Mouse (Mus musculus) embryo, embryonic 11 days (tissue): ENCODE measurements around the gene Steap3.

Experiments used
- DNase-seq: peaks from one replicate; pipeline ENCODE4 v3.0.0-alpha.2; 2015

Gene Steap3

DNA sequence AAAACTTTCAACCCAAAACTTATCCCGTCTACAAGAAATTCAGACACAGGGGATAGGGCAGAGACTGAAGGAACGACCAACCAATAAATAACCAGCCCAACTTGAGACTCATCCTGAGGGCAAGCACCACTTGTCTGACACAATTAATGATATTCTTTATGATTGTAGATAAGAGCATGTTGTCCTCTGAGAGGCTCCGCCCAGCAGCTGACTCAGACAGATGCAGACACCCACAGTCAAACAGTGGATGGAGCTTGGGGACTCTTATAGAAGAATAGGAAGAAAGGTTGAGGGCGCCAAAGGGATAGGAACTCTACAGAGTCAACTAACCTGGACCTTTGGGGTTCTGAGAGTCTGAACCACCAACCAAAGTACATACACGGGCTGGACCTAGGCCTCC lies 22.7 kb downstream of the Steap3 start:
- no peak for DNase-seq

DNA sequence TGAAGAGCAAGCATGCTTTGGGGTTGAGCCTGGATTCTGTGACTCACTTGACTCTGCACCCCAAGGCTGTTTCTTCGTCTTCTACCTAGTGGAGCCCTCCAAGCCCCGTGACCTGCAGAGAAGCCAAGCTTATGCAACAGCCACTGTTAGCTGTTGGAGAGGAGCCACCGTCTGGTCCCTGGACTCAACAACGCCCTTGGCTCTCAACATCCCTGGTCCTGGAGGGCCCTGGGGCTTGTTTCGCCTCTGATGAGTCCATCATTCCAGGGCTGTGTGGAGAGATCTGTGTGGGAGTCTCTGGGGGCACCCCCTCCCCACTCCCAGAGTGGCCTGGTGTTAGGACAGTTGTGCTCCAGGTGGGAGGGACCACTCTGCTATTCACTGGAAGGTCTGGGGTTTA lies 24.3 kb downstream of the Steap3 start:
- no peak for DNase-seq

DNA sequence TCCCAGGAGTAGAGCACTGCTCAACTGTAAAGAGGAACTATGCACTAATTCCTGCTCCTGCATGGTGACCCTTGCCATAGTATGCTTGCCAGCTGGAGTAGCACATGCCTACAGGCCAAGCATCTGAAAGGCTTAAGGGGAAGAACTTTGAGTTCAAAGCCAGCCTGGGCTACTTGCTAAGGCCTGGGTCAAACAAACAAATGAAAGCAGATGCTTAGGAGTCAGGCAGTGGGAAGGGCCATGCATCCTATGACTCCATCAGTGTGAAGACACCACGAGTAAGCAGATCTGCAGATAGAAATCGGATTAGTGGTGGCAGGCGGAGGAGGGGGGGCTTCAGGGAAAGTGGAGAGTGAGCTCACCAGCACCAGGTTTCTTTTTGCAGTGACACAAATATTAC lies 25.2 kb downstream of the Steap3 start:
- no peak for DNase-seq

DNA sequence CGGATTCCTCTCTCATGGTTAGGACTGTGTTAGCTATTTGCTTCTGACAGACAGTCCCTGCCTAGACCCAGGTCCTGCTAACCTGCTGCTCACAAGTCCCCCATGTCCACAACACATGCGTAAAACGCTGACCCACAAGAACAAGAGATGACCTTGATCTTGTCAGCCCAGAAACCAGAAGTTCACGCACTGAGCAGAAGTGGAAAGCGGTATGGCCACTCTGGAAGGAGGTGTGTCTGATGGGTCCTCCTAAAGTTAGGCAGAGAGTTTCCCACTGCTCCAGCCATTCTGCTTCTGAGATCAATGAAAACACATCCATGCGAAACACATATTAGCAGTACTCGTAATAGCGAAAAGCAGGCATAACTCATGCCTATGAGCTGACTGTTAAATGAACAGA lies 25.6 kb downstream of the Steap3 start:
- DNase-seq = no peak

DNA sequence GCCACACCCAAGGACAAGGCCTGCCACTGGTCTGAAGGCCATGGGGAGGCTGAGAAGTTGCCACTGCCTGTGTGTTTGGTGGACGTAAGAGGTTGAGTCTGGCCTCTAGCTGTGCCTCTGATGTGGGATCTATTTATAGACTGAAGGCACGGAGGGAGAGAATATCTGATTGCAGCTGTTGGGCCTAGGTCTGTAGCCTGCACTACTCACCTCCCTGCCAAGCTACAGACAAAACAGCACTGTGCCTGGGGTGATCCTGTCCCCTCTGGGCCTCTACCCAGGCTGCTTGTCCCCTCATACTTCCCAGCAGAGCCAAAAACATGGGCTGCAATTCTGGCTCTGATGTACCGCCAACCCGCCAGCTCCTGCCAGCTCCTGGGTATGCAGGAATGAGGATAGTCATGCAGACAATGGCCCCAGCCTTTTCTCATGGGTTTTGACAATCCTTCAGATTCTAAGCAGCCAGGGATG lies 26.8 kb downstream of the Steap3 start:
- DNase-seq = no peak

DNA sequence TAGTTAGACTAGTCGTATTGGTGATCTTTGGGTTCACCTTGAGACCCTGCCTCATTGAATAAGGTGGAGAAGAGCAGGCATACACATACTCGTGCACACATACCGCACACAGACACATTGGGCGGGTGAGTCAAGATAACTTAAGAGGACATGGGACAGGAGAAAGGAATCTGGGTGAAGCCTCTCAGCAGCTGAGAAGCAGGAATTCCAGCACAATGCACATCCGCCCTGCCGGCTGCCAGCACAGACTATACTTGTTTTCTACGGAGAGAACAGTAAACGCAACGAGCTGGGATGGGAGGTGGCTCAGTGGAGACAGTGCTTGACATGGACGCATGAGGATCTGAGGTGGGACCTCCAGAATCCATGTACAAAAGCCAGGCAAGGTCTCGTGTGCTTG lies 27.9 kb downstream of the Steap3 start:
- DNase-seq = no peak

DNA sequence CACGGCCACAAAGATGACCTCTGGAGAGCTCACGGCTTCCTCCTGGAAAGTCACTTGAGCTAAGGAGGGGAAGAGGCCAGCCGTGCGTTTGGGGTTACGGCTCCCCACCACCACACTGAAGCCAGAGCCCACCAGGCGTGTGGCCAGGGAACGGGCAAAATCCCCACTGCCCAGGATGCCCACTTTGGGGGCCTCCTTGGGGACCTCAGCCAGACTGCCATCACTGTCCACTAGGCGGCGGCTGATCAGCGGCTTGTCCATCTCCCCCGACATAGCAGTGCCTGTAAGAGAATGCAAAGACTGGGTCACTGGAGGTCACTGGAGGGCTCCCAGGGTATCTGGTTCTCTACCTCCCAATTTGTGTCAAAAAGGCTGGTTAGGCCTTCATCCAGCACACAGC lies 28.5 kb downstream of the Steap3 start:
- no peak for DNase-seq

DNA sequence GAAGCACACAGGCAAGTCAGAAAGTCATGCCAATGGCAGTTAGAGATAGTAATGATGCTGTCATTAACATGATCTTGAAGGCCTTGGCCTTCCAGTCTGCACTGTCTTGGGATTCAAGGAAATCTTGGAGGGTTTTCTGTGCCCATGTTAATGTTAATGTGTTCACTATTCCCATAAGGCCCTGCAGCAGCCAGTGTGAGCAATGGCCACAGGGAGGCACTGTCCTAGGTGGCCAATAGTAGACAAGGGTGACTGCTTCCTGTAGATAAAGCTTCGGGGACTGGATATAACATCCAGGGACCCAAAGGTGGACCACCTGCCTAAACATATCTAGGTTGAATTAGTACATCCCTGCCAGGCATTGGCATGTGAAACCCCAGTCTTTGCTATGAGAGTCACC lies 35.4 kb downstream of the Steap3 start:
- DNase-seq = no peak

DNA sequence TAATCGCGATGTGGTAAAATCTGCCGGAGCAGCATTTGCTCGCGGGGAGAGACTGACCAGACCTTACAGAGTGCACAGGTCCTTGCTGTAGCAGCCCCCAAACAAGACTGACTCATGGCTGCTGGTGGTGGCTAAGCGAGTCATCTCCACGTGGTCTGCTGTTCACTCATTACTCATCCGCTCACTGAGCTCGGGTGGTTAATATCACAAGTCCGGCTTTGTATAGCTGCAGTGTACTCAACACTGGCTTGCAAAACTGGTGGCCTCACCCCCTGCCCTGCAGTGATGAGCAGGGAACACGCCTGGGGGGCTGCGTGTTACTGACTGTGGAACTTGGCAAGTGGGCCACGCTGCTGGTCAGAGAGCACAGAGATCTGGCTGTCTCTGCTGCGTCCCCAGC lies 36.1 kb downstream of the Steap3 start:
- DNase-seq = no peak

DNA sequence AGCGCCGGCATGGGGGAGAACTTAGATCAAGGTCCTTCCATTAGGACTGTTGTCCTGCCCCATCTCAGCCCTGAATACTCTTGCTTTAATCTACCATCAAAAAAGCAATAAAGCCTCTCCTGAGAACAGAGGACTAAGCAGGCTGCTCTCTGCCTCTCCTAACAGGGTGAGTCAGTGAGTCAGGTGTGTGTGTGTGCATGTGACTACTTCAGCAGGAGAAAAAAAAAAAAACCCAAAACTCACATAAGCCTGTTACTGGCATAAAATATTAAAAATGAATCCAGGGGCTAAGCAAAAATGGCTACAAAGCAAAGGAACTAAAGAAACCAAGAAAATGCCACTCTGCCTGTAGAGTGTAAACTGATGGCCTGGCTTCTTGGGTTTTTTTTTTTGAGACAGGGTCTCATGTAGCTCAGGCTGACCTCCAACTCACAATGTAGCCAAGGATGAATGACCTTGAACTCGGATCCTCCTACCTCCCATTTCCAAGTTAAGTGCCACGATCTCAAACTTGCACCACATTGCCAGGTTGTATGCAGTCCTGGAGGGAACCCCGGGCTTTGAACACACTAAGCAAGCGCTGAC lies 36.8 kb downstream of the Steap3 start:
- no peak for DNase-seq

DNA sequence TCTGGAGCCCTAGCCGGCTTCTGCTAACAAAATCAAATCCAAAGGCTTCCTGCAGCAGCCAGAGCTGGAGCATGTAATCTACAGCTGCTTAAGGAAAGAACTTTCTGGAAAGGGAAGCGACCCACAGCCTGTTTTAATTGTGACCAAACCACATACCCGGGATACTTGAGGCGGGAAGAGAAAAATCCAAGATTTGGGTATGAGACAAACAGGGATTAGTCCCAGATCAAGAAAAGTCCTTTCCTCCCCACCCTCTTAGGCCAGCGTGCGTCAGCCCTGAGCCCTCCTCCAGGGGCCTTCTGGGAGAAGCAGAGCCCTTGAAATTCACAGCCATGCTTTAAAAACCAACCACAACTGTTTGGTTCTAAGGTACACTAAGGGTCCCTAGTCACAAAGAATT lies 40.3 kb downstream of the Steap3 start:
- no peak for DNase-seq

DNA sequence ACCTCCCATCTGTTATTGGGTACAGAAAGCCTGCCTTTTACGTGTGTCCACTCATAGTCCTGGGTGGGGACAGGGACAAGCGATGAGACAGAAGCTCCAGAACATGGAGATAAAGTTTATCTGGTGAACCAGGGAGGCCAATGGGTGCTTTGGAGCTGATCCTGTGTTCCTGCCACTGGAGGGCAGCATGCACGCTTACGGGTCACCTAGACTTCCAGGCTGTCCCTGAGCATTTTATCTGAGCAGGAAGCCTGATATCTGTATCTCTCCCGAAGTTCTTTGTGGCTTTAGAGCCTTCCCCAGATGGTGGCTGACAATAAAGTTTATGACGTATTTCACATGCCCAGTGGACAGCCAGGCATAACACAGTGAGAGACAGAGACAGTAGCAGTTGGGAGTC lies 41.2 kb downstream of the Steap3 start:
- peak; percentile 62 for DNase-seq

DNA sequence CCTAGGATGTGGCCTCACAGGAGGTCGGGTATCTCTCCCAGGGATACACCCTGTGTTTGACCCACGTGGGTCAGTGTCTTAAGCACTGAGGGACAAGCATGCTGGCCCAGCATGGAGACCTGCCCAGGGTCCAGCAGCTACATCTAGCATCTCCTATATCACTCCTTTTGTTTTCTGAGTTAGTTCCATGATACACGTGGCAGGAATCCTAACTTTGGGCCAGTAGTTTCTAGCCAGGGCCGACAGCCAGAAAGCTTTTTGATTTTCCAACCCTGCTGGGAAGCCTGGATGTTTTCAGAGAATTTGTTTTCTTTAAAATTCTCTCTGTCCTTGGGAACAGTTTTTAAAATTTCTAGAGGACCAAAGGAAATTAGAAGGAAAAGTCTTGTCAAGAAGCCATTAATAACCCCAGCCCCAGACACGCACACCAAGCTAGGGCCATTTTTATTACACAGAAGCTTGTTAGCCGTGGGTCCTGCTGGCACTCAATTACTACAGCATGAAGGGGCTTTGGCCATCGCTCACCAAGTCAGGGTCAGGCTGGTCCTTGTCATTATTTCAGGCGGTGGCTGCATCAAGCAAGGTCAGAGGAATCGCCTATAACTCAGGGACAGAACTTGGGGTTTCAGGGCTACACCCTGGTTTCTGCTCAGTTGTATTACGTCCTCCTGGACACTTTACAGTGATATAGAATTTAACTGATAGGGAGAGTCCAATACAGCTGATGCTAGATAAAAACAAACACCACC lies 42.6 kb downstream of the Steap3 start:
- DNase-seq = no peak

DNA sequence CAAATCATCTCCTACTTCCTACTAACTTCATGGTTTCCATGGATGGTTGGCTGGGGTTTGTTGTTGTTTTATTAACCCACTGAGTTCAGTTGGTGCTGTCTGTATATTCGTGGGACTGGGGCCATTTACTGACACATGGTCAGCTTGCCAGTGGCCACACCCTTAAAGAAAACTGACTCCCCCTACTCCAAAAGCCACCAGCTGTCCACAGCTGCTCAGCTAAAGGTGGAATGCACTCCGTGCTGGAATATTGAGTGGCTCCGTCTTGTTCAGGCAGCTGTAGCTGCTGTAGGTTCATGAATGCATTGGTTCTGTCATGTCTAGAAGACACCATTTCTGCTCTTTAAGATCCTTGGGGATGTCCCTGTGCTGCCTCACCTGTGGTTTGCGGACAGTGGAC lies 48.9 kb downstream of the Steap3 start:
- DNase-seq = no peak

DNA sequence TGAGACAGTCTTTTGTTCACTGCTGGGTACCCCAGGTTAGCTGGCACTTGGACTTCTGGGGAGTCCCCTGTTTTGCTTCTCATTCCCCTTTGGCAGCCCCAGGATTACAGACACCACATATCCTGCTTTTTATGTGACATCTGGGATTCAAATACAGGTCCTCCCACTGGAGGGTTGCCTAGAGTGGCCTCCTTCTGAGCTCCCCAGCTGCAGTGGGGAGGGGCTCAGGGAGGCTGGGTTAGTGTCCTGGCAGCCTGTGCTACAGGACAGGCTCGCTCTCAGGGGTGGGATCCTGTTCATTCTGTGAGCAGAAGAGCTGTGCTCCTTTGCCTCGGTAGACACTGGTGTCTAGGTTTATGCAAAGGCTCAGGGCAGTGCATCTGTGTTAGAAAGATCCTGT lies 51.2 kb downstream of the Steap3 start:
- DNase-seq = no peak

DNA sequence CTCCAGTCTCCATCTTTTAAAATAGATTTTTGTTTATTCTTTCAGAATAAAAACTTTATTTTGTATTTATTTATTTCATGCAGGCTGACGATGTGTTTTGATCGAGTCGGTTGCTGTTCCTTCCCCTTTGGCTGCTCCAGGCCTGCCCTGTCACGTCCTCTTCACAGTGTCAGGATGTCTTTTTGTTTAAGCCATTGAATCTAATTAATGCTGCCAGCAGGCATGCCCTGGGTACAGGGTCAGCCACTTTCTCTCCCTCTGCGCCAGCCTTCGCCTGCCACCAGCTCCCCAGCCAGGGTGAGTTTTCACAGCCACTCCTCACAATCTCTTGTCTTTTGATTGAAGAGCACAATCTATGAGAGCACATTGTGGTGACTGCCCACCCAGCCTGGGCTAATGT lies 51.7 kb downstream of the Steap3 start:
- no peak for DNase-seq

DNA sequence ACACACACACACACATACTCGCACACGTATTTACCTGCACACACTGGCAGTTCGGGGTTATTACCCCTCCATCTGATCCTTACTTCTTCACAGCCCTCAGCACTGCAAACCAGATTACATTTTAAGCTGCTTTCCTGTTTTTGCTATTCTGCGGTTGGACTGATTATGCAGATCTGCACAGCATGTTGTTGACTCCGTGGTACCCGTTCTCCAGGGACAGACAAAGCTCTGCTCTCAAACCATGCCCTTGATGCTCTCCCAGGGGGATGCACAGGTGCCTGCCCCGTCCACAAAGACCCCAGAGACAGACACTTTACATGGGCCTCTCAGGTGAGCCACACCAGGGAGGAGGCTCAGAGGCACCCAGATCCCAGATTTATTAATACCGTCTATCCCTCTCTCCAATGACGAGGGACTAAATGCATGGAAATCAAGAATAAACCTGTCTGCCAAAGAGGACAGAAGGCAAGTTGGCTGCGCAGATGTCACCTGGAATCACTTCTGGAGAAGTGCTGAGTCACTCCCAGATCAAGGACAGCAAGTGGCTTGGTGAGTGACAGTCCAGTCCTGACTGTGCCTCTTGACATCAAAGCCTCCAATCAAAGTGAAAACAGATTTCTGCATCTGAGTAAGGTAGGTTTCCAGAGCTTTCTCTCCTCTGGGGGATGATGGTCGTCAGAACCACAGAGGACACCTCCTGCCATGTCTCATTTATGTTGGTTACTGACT lies 63.8 kb downstream of the Steap3 start:
- DNase-seq = no peak

DNA sequence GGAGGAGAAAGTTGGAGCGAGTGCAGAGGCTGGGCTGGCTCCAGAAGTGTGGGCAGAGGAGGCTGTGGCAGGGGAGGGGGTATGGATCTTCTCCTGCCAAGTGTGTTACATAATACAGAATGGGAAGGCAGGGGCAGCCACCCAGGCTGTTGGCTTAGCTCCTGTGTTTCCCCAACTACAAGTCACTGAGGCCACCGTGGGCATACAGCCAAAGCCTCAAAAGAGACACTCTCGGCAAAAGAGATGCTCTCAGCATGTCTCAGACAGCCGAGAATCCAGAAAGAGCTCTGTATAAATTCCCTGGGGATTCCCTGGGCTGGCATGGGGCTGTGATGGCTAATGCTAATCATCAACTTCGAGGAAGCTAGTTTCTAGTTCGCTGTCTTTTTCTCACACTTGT lies 64.9 kb downstream of the Steap3 start:
- DNase-seq = no peak

DNA sequence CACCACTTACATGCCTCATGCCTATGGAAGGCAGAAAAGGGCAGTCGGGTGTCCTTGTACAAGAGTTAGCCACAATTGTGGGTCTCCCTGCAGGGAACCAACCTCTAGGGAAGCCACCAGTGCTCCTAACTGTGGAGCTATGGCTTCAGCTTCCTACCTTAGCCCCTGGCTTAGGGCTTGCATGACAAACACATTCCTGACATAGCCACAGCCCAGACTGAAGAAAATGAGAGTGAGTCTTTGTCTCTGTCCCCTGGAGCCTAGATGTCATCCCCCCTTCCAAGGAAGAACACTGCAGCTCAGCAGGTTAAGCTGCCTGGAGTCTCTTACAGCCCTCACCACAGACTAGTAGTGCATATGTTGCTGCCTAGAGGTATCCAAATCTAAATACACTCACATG lies 67.7 kb downstream of the Steap3 start:
- no peak for DNase-seq

DNA sequence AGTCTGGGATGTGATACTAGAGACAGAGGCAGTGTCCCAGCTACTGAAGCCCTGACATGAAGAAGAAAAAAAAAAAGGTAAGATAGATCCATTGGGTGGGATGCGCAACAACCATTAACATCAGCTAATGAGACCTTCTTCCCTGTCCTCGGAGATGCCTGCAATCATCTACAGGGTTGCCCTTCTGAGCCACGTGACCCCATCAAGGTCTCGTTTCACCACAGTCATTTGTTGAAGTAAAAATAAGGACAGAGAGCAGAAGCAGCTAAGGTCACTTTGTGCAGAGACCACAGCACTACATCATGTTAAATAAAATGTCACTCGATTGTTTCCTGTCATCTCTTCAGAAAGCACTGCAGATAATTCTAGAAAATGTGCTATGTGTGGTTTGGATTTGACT lies 68.7 kb downstream of the Steap3 start:
- no peak for DNase-seq

DNA sequence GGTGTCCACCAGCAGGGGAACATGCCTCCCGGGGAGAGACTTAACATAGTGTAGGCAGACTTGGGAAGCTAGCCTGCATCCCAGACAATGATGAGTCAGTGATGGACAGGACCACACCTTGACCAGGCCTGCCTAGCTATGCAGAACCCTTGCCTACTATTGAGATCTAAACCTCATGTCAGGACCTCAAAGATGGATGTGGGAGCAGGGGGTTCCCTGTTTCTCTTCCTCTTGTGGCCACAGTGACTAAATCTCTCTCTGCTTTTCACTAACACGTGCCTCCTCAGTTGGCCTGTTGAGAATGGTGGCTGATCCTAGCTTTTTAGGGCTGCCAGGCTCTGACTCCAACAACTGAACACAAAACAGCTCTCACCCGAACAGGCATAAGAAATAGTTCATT lies 70.0 kb downstream of the Steap3 start:
- DNase-seq = no peak

DNA sequence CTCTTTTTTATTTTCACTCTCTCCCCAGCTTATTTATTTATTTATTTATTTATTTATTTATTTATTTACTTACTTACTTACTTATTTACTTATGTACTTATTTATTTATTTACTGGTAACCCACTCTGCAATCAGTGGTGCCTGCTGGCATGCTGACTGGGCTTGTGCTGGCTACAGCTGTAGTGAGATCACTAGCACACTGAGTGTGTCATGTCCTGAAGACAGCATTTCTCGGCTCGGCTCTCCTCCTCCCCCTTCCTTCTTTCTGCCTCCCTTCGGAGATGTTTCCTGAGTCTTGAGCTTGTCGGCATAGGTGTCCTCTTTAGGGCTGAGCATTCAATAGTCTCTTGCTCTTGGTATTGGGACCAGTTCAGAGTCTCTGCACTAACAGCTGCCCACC lies 73.6 kb downstream of the Steap3 start:
- DNase-seq = no peak

DNA sequence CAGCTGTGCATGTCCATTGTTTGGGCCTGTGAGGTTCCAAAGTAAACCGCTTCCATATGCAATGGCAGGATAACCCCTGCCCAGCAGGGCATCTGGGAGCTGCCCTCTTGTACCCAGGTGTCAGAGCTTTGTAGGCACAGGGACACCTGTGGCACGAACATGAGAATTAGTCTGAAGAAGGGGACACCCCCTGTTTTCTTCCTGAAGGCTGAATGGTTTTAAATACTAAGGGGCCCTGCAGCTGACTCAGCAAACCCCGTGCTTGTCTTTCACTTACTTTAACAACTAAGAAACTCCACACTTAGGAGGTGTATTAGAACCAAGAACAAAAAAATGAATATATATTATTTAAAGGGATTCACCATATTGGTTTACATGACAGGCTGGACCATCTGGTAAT lies 74.4 kb downstream of the Steap3 start:
- no peak for DNase-seq

DNA sequence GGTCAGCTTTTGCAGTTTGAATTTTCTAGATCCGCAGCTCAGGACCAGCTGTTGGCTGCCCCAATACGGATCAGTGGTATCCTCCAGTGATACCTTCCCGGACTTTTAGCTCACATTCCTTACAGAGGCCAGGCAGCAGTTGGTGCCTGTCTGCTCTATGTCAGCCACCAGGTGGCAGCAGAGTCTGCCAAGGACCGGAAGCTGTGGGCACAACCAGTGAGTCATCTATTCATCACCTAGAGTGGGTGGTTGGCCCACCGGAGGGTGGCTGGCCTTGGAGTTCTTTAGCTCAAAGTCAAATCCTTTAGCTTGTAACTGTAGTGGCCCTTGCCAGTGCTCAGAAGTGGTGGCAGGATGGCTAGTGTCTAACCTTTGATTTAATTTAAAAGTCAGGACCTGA lies 75.3 kb downstream of the Steap3 start:
- peak; percentile 78 for DNase-seq
